In the genomic region with DNA sequence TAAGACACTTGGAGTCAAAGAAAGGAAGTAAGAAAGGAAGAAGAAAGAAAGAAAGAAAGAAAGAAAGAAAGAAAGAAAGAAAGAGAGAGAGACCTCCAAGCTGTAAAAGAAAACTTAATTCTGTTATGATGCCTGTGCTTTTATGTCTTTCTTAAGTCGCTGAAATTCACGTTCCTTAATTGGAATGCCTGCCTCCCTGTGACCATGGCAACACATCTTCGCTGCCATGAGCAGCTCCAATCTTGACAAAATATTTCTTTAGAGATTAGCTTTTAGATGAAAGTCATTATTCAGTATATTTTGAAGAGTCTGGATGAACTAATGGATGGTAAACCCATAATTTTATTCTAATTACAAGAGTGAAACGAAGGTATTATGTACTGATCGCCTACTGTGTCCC, we compare ENCODE assay signal across 26 mouse cellular contexts.
"Had no signal": no experiment of that assay in that cellular context is flagged by ENCODE, and none has a peak within 500 bp of the region (broad histone marks: within the 10 kb centered on the region; RNA-seq: fewer than 3 reads in every experiment).

No protein-coding gene starts in this region.

- H3K36me3 ChIP-seq: heart, embryonic 10.5 days; heart, embryonic 12.5 days; hindbrain, embryonic 10.5 days; hindbrain, embryonic 12.5 days; hindbrain, embryonic 15.5 days; intestine, embryonic 15.5 days; limb, embryonic 13.5 days; limb, embryonic 15.5 days; liver, embryonic 12.5 days had no signal

- H3K9ac ChIP-seq: heart, embryonic 12.5 days; hindbrain, embryonic 12.5 days; hindbrain, embryonic 15.5 days; intestine, embryonic 15.5 days; limb, embryonic 13.5 days; limb, embryonic 15.5 days; liver, embryonic 12.5 days; liver, embryonic 14.5 days had no signal

- H3K27me3 ChIP-seq: heart, embryonic 12.5 days; hindbrain, embryonic 12.5 days; hindbrain, embryonic 15.5 days; intestine, embryonic 15.5 days; limb, embryonic 13.5 days; limb, embryonic 15.5 days; liver, embryonic 12.5 days had no signal

- DNase-seq: gastrocnemius, adult 2 months; gastrocnemius, postnatal 10 days; gastrocnemius, postnatal 25 days; heart, adult 18-20 months; heart, postnatal 10 days; heart, postnatal 4 days; kidney, adult 18-20 months; kidney, adult 8-10 months; kidney, postnatal 10 days; kidney, postnatal 25 days; kidney, postnatal 4 days; left cerebral cortex, postnatal 4 days had no signal

- H3K4me1 ChIP-seq: hindbrain, embryonic 10.5 days; intestine, embryonic 15.5 days; liver, embryonic 12.5 days had no signal

- H3K9me3 ChIP-seq: heart, embryonic 10.5 days; heart, embryonic 12.5 days; hindbrain, embryonic 10.5 days; hindbrain, embryonic 12.5 days; hindbrain, embryonic 15.5 days; intestine, embryonic 15.5 days; limb, embryonic 13.5 days; limb, embryonic 15.5 days; liver, embryonic 12.5 days had no signal

- H3K4me2 ChIP-seq: heart, embryonic 12.5 days; hindbrain, embryonic 12.5 days; hindbrain, embryonic 15.5 days; intestine, embryonic 15.5 days; limb, embryonic 13.5 days; limb, embryonic 15.5 days; liver, embryonic 12.5 days had no signal

- H3K4me3 ChIP-seq: gastrocnemius, adult 2 months; heart, embryonic 10.5 days; heart, embryonic 12.5 days; hindbrain, embryonic 10.5 days; hindbrain, embryonic 12.5 days; hindbrain, embryonic 15.5 days; intestine, embryonic 15.5 days; layer of hippocampus, adult 2 months; left cerebral cortex, adult 2 months; limb, embryonic 13.5 days; limb, embryonic 15.5 days; liver, embryonic 12.5 days had no signal

- ATAC-seq: inflammation-experienced regulatory T-cells, adult 6 months; intestine, embryonic 15.5 days; intestine, postnatal 0 days; liver, embryonic 12.5 days had no signal

- H3K27ac ChIP-seq: gastrocnemius, adult 2 months; heart, embryonic 10.5 days; hindbrain, embryonic 10.5 days; hindbrain, embryonic 12.5 days; hindbrain, embryonic 15.5 days; intestine, embryonic 15.5 days; layer of hippocampus, adult 2 months; left cerebral cortex, adult 2 months; limb, embryonic 13.5 days; limb, embryonic 15.5 days; liver, embryonic 12.5 days; liver, embryonic 14.5 days had no signal
